Mouse (Mus musculus) CD4-positive naive resting alpha-beta T cell, adult 57 days (primary cell): Measurements from ENCODE around the gene Lancl1. TPM values are rescaled to one million over a fixed set of nuclear protein-coding genes. Genes with fewer than 3 reads are reported as not detected.

Source experiments
- total RNA-seq: library from RNA; stranded (reverse); gene quantifications from one replicate; pipeline ENCODE4 v1.2.4, GENCODE M21; 2023

Lancl1 gene
- total RNA-seq = 39.9 TPM

GRCm38 (mm10) chr1:67038246-67038987 is at the start of gene Lancl1:
TSS of gene Lancl1 (minus strand) at chr1:67038872.

Other genes starting within 250 kb of the Lancl1 start
- gene Kansl1l, start 221.3 kb downstream of the Lancl1 start, total RNA-seq = 13.9 TPM
- gene Acadl, start 175.6 kb downstream of the Lancl1 start, total RNA-seq = 34.9 TPM
- not detected for gene Myl1, start 93.5 kb downstream of the Lancl1 start, total RNA-seq
- not detected for gene Cps1, start 84.2 kb upstream of the Lancl1 start, total RNA-seq